In genomic region chr5:75862630-75862991, GRCm38 (mm10) we compare ENCODE assay signal across 8 mouse cellular contexts.
DNase-seq lines count a peak whose midpoint lies in the region; ATAC-seq and TF ChIP-seq lines count a peak whose summit lies in the region.

No protein-coding gene starts in this region.

- H3K36me3 ChIP-seq in heart, adult 2 months (ENCODE audit: control insufficient read depth, insufficient read depth, low read length), result no peaks in the 10 kb centered on the region
- H3K36me3 ChIP-seq in midbrain, embryonic 11.5 days (ENCODE audit: control insufficient read depth, insufficient read depth, low read length), result no peaks in the 10 kb centered on the region

- H3K27ac ChIP-seq in heart, adult 2 months, result no peak overlapping the region
- H3K27ac ChIP-seq in midbrain, embryonic 11.5 days (ENCODE audit: low read depth, low read length), result no peak overlapping the region

- WGBS in heart, adult 2 months, result 12% methylated on average over 8 of the region's 8 CpGs
- 8% methylated on average over 8 of the region's 8 CpGs for WGBS in midbrain, embryonic 11.5 days

- no peaks in the 10 kb centered on the region for H3K4me1 ChIP-seq in heart, adult 2 months (ENCODE audit: control insufficient read depth, insufficient read depth, low read length)
- H3K4me1 ChIP-seq in midbrain, embryonic 11.5 days (ENCODE audit: control insufficient read depth, insufficient read depth, low read length), result peaks cover 5% of the 10 kb centered on the region; the same call in 1 of the 2 replicates

- ATAC-seq in midbrain, embryonic 11.5 days (ENCODE audit: low FRiP score), result peak; percentile 77

- H3K9ac ChIP-seq in heart, adult 2 months (ENCODE audit: low read depth, low read length), result no peak overlapping the region
- no peak overlapping the region for H3K9ac ChIP-seq in midbrain, embryonic 11.5 days (ENCODE audit: low read length)

- H3K4me3 ChIP-seq in heart, adult 2 months, result no peak overlapping the region
- H3K4me3 ChIP-seq in midbrain, embryonic 11.5 days (ENCODE audit: low read depth, low read length), result no peak overlapping the region

- no peak; the same call in 1 of the 2 replicates for TF ChIP-seq CTCF in heart, adult 2 months (IDR thresholded peaks at IDR 0.05)

- intact Hi-C loops in heart, adult 2 months (cut with DNase I), result loop anchor here (2.0 to 10.0 kb wide), 4 partner anchors 256 to 680 kb away; no protein-coding TSS in a partner anchor
- intact Hi-C loops in heart, postnatal 25 days (cut with DNase I), result loop anchor here (1.0 to 10.0 kb wide), 4 partner anchors 256 to 680 kb away; no protein-coding TSS in a partner anchor

- H3K4me2 ChIP-seq in midbrain, embryonic 11.5 days, result no peak overlapping the region; the same call in 1 of the 2 replicates

- TF ChIP-seq EP300 in heart, adult 2 months (IDR thresholded peaks at IDR 0.05; ENCODE audit: insufficient read depth, low read depth, low read length), result peak; percentile 70; the same call in 1 of the 2 replicates

- no peaks in the 10 kb centered on the region for H3K79me2 ChIP-seq in heart, adult 2 months (replicated peaks; ENCODE audit: control insufficient read depth, insufficient read depth, low read length)

- TF ChIP-seq POLR2A in heart, adult 2 months (IDR thresholded peaks at IDR 0.05; ENCODE audit: insufficient read depth, low read depth, low read length), result no peak

- H3K9me3 ChIP-seq in midbrain, embryonic 11.5 days (ENCODE audit: control insufficient read depth, low read length), result no peaks in the 10 kb centered on the region; the same call in 1 of the 2 replicates

- no peaks in the 10 kb centered on the region for H3K27me3 ChIP-seq in heart, adult 2 months (ENCODE audit: control insufficient read depth, insufficient read depth, low read length)
- peaks cover 14% of the 10 kb centered on the region; the same call in 1 of the 2 replicates for H3K27me3 ChIP-seq in midbrain, embryonic 11.5 days (ENCODE audit: control insufficient read depth, insufficient read depth, low read length)

- peak; percentile 40 to 54 for DNase-seq in heart, adult 2 months
- no peak for DNase-seq in heart, postnatal 25 days (ENCODE audit: low spot score)
- DNase-seq in adipocyte (ENCODE audit: low spot score), result peak; percentile 78
- peak; percentile 30 for DNase-seq in embryo, embryonic 11.5 days (ENCODE audit: low read depth, low spot score)
- DNase-seq in heart, postnatal 4 days, result peak; percentile 71
- DNase-seq in left cerebral cortex, adult 18-20 months (ENCODE audit: low spot score in 2 of 2), result peak; percentile 69 to 73
- DNase-seq in midbrain, embryonic 11.5 days (ENCODE audit: low spot score, missing footprints), result peak; percentile 96
- peak; percentile 69 for DNase-seq in testis, postnatal 10 days (ENCODE audit: low spot score)
